ENCODE assay signal across 1 mouse cellular context in genomic region chr2:31060271-31060670, GRCm38 (mm10).
TF ChIP-seq lines count a peak whose summit lies in the region.

No protein-coding gene starts in this region.

TF ChIP-seq in CH12.LX, 34 proteins besides CTCF, POLR2A, EP300 and RAD21 (continued from another document):
- TF ChIP-seq MAFK (IDR thresholded peaks at IDR 0.05; ENCODE audit: insufficient replicate concordance, low read length) (no peak), NELFE (IDR thresholded peaks at IDR 0.05; ENCODE audit: low read depth, low read length) (peak; percentile 85), JUND (conservative IDR thresholded peaks at IDR 0.05; ENCODE audit: low read depth, low read length) (no peak), UBTF (IDR thresholded peaks at IDR 0.05; ENCODE audit: low read depth, low read length) (no peak), ZNF384 (IDR thresholded peaks at IDR 0.05; ENCODE audit: low read depth, low read length) (no peak), MAZ (IDR thresholded peaks at IDR 0.05; ENCODE audit: low read depth, low read length) (no peak), ZC3H11A (IDR thresholded peaks at IDR 0.05; ENCODE audit: low read depth, low read length) (no peak), MAX (IDR thresholded peaks at IDR 0.05; ENCODE audit: low read length) (peak; percentile 31; the same call in 1 of the 2 replicates), MYC (IDR thresholded peaks at IDR 0.05; ENCODE audit: low read depth, low read length) (0 out of 2 replicates have a peak, but pooled peaks have one; percentile 50), NRF1 (IDR thresholded peaks at IDR 0.05; ENCODE audit: low read depth, low read length) (no peak)
